Comparison of ENCODE assay signal across 28 mouse cellular contexts in the genomic region with DNA sequence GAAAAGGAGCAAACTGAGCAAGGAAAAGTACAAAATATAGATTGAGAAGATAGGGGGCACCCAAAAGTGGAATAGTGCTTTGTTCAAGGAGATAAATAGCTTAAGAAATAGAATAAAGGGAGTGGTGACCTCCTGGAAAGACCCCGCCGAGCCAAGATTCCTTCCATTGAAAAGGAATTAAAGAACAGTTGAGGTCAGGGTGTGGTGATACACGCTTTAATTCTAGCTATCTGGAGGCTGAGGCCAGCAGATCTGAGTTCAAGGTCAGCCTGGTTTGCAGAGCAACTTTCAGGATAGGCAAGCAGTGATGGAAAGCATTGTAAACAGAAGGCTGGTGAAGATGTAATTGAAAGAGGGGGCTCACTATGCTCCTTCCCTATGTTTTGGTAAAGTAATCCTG. TPM values are rescaled to one million over a fixed set of nuclear protein-coding genes. Genes with fewer than 3 reads are reported as not detected.
"Had no signal": no experiment of that assay in that cellular context is flagged by ENCODE, and none has a peak within 500 bp of the region (broad histone marks: within the 10 kb centered on the region; RNA-seq: fewer than 3 reads in every experiment).

No protein-coding gene starts in this region.

- H3K27ac ChIP-seq: lung, embryonic 15.5 days; macrophage; midbrain, embryonic 10.5 days; midbrain, embryonic 12.5 days; neural tube, embryonic 13.5 days; neural tube, embryonic 15.5 days; stomach, embryonic 15.5 days; stomach, postnatal 0 days had no signal

- DNase-seq: liver, postnatal 0 days; lung, adult 2 months; lung, postnatal 14 days; lung, postnatal 36 days; midbrain, embryonic 14.5 days; retina, postnatal 1 day; right cerebral cortex, adult 18-20 months; right cerebral cortex, postnatal 25 days; right cerebral cortex, postnatal 4 days; spleen, adult 18-20 months; thymus, adult 2 months; thymus, postnatal 25 days; thymus, postnatal 4 days had no signal

- ATAC-seq: liver, postnatal 0 days; lung, postnatal 0 days; midbrain, embryonic 16.5 days had no signal

- H3K36me3 ChIP-seq: lung, embryonic 15.5 days; midbrain, embryonic 10.5 days; midbrain, embryonic 12.5 days; neural tube, embryonic 13.5 days; neural tube, embryonic 15.5 days; stomach, embryonic 15.5 days had no signal

- H3K27me3 ChIP-seq: lung, embryonic 15.5 days; midbrain, embryonic 12.5 days; neural tube, embryonic 13.5 days; neural tube, embryonic 15.5 days; stomach, embryonic 15.5 days had no signal

- H3K4me3 ChIP-seq: lung, embryonic 15.5 days; midbrain, embryonic 10.5 days; midbrain, embryonic 12.5 days; myocyte; neural tube, embryonic 13.5 days; neural tube, embryonic 15.5 days; stomach, embryonic 15.5 days had no signal

- H3K4me1 ChIP-seq: midbrain, embryonic 10.5 days; stomach, embryonic 15.5 days had no signal

- H3K9me3 ChIP-seq: lung, embryonic 15.5 days; midbrain, embryonic 10.5 days; midbrain, embryonic 12.5 days; neural tube, embryonic 15.5 days; stomach, embryonic 15.5 days had no signal

RNA-seq across cellular contexts. Expression of gene Dcbld1, which starts 12.8 kb away (rescaled TPM):
- total RNA-seq: megakaryocyte-erythroid progenitor cell, adult 5-6 weeks had no signal

RNA-seq across cellular contexts. Expression of gene Ros1, which starts 51.2 kb away (rescaled TPM):
- total RNA-seq: megakaryocyte progenitor cell, adult 5-6 weeks; megakaryocyte-erythroid progenitor cell, adult 5-6 weeks had no signal
- polyA plus RNA-seq: liver, postnatal 0 days; macrophage; midbrain, embryonic 10.5 days; midbrain, embryonic 12.5 days; midbrain, embryonic 14.5 days; midbrain, embryonic 16.5 days; neural tube, embryonic 11.5 days; neural tube, embryonic 13.5 days; neural tube, embryonic 15.5 days; thymus, adult 2 months; urinary bladder, adult 2 months had no signal
